In the genomic region with DNA sequence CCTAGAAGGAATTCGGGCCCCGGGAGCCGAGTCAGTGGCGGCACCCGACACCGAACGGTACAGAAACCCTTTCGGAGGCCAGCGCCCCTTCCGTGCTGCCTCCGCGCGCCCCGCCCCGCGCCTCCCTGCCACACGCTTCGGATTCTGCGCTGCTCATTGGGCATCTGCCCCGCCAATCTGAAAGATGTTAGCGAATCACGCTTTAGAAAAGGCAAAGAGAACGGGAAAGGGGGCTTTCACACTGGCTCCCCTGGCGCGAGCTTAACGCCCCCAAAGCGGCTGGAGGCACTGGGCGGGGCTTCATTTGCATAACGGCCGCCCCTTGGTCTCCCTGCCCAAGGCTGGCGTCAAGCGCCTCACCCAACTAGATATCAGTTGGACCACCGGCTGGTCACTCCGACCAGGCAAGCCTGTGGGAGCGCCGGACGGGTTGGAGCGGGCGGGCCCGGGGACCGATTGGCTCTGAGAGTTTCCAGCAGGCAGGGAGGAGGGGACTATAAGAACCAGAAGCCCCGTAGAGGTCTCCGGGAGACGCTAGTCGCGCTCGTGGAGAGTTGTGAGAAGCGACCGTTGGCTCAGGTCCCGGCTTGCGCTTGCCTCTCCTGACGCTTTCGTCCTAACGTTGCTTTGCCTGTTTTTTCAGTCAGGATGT, we compare ENCODE assay signal across 8 mouse cellular contexts. TPM values are rescaled to one million over a fixed set of nuclear protein-coding genes. Genes with fewer than 3 reads are reported as not detected.
A peak's percentile ranks its signal among the peaks of the same experiment; 100 is the strongest.
DNase-seq lines count a peak whose midpoint lies in the region; ATAC-seq lines count a peak whose summit lies in the region.

Gene Hspa2, plus strand, starts transcription at position 291 of the 652 bp plus-strand sequence.

- intact Hi-C loops in left cerebral cortex, postnatal 14 days (cut with DNase I) = loop anchor here (2.0 to 5.0 kb wide), 2 partner anchors 33 to 68 kb away; partner anchors contain the start of gene Zbtb1

- H3K4me3 ChIP-seq in intestine, embryonic 14.5 days (ENCODE audit: low read depth, low read length) = peak within 1 kb of the TSS; percentile 70

- H3K9me3 ChIP-seq in intestine, embryonic 14.5 days (ENCODE audit: control insufficient read depth, low read length) = no peaks in the 10 kb centered on the region

- peaks cover 13% of the 10 kb centered on the region for H3K4me1 ChIP-seq in intestine, embryonic 14.5 days (replicated peaks; ENCODE audit: control insufficient read depth, insufficient read depth, low read length)

- DNase-seq in adrenal gland, adult 18-20 months (ENCODE audit: low spot score in 2 of 2) = peak; percentile 99
- peak; percentile 100 for DNase-seq in embryo, embryonic 11 days
- peak; percentile 100 for DNase-seq in gastrocnemius, postnatal 25 days
- peak; percentile 100 for DNase-seq in intestine, embryonic 14.5 days (ENCODE audit: low spot score)
- peak; percentile 100 for DNase-seq in left cerebral cortex, postnatal 14 days (ENCODE audit: low spot score in 2 of 2)
- DNase-seq in mesoderm, embryonic 11.5 days (ENCODE audit: low read depth, low spot score) = peak; percentile 99
- peak; percentile 99 for DNase-seq in right cerebral cortex, postnatal 36 days (ENCODE audit: low spot score in 2 of 2)
- DNase-seq in yolk sac, embryonic 10.5 days (ENCODE audit: low spot score) = peak; percentile 99

- H3K9ac ChIP-seq in intestine, embryonic 14.5 days (ENCODE audit: low read length) = peak within 1 kb of the TSS; percentile 64

- H3K27me3 ChIP-seq in intestine, embryonic 14.5 days (replicated peaks; ENCODE audit: control insufficient read depth, insufficient read depth, low read length) = peaks cover 37% of the 10 kb centered on the region

- peak within 1 kb of the TSS; percentile 91 for H3K4me2 ChIP-seq in intestine, embryonic 14.5 days (ENCODE audit: low read length)

- WGBS in intestine, embryonic 14.5 days = under 1% methylated on average over 54 of the region's 54 CpGs

- ATAC-seq in intestine, embryonic 14.5 days (replicated peaks; ENCODE audit: low FRiP score, low TSS enrichment, low read depth) = peak; percentile 95

- no peaks in the 10 kb centered on the region for H3K36me3 ChIP-seq in intestine, embryonic 14.5 days (ENCODE audit: control insufficient read depth, insufficient read depth, low read length)

- H3K27ac ChIP-seq in intestine, embryonic 14.5 days (ENCODE audit: low read depth) = peak within 1 kb of the TSS; percentile 89

RNA-seq across cellular contexts. Expression of gene Hspa2, which starts in this region (rescaled TPM):
- 10 to 100 TPM; 18.9 to 20.6 TPM for total RNA-seq in adrenal gland, adult 18-20 months (2021)
- total RNA-seq in gastrocnemius, postnatal 25 days (2021) = 10 to 100 TPM in 1 of 2 experiments, 1 to 10 TPM in 1; 6.3 to 10.3 TPM
- 9.2 and 10.3 TPM in 2 replicates for polyA plus RNA-seq in intestine, embryonic 14.5 days (2014; fragmentation: Nextera tagmentation; extraction: Ambion mirVana)
- 10 to 100 TPM; 62.1 to 68.6 TPM for total RNA-seq in left cerebral cortex, postnatal 14 days (2021)

Comparison
In these comparisons a context has a peak if more than half of its experiments do, and no peak if none do; other contexts are left out.
1. Peak in every context shown above with its lines: DNase-seq, ATAC-seq, H3K4me3 ChIP-seq and H3K27ac ChIP-seq.